Mouse (Mus musculus): ENCODE results near the gene Galr2. TPM values are rescaled to one million over a fixed set of nuclear protein-coding genes. Genes with fewer than 3 reads are reported as not detected.

Galr2 gene
- polyA plus RNA-seq, 1 experiment = not detected

DNA sequence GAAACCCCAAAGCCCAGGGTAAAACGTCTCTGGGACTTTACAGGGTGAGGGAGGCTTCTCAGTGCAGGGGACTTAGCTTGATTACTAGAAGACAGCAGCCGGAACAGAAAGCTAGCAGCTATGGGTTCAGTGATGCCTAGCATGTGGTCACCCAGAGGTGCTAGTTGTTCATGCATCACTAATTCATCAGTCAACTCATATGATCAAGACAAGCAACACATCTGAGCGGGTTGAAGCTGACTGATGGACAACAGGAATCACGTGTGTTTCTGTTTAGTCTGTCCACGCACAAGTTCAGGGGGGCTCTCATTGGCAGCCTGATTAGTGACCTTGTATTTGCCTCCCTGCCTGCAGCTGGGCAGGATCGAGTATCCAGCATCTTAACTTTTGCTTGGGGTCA, 3.2 kb downstream of the Galr2 start:
- Histone ChIP-seq H3K4me1 (ENCODE audit: control insufficient read depth, insufficient read depth, low read length) (peaks cover 9% of the 10 kb centered on the region; the same call in 1 of the 2 replicates), H3K4me3 (ENCODE audit: insufficient read depth, low read length) (no peak overlapping the region)
- TF ChIP-seq POLR2A (IDR thresholded peaks at IDR 0.05; ENCODE audit: borderline replicate concordance, low read depth, low read length) = no peak
- TF ChIP-seq CTCF (IDR thresholded peaks at IDR 0.05; ENCODE audit: low read depth, low read length) = no peak

GRCm38 (mm10) chr11:116285770-116286191, 5.0 kb downstream of the Galr2 start:
- no peak for TF ChIP-seq CTCF (IDR thresholded peaks at IDR 0.05; ENCODE audit: low read depth, low read length)
- Histone ChIP-seq H3K27ac (ENCODE audit: insufficient read depth, low read depth, low read length) (no peak overlapping the region), H3K4me3 (ENCODE audit: insufficient read depth, low read length) (no peak overlapping the region), H3K4me1 (ENCODE audit: control insufficient read depth, insufficient read depth, low read length) (peaks cover 9% of the 10 kb centered on the region; the same call in 1 of the 2 replicates)

More for the DNA sequence above, 3.2 kb downstream of the Galr2 start:
- H3K27ac ChIP-seq (ENCODE audit: insufficient read depth, low read depth, low read length) = no peak overlapping the region

GRCm38 (mm10) chr11:116287351-116287750, 6.6 kb downstream of the Galr2 start:
- TF ChIP-seq POLR2A (IDR thresholded peaks at IDR 0.05; ENCODE audit: borderline replicate concordance, low read depth, low read length) = no peak
- TF ChIP-seq CTCF (IDR thresholded peaks at IDR 0.05; ENCODE audit: low read depth, low read length) = no peak
- H3K4me1 ChIP-seq (ENCODE audit: control insufficient read depth, insufficient read depth, low read length) = no peaks in the 10 kb centered on the region

DNA sequence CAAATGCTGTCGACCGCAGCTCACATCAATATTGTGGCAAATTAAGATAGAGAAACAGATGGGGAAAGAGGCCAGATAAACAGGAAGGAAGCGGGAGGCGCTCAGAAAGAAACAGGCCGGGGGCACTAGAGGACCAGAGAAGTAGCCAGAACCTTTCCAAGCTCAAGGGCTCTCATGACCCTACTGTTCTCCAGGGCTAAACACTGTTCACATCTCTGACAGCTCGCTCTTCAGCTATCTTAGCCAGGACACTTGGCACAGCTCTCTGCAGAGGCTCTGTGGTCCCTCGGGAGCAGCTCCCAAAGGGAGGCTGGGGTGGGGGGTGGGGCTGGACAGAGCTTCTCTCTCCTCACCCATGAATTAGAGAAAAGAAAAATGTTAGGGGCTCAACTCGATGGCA, 9.8 kb downstream of the Galr2 start:
- Histone ChIP-seq H3K4me1 (ENCODE audit: control insufficient read depth, insufficient read depth, low read length) (no peaks in the 10 kb centered on the region), H3K27ac (ENCODE audit: insufficient read depth, low read depth, low read length) (no peak overlapping the region), H3K4me3 (ENCODE audit: insufficient read depth, low read length) (no peak overlapping the region)
- TF ChIP-seq POLR2A (IDR thresholded peaks at IDR 0.05; ENCODE audit: borderline replicate concordance, low read depth, low read length) (no peak), CTCF (IDR thresholded peaks at IDR 0.05; ENCODE audit: low read depth, low read length) (no peak)

More at GRCm38 (mm10) chr11:116287351-116287750, 6.6 kb downstream of the Galr2 start:
- no peak overlapping the region for H3K27ac ChIP-seq (ENCODE audit: insufficient read depth, low read depth, low read length)
- no peak overlapping the region for H3K4me3 ChIP-seq (ENCODE audit: insufficient read depth, low read length)

DNA sequence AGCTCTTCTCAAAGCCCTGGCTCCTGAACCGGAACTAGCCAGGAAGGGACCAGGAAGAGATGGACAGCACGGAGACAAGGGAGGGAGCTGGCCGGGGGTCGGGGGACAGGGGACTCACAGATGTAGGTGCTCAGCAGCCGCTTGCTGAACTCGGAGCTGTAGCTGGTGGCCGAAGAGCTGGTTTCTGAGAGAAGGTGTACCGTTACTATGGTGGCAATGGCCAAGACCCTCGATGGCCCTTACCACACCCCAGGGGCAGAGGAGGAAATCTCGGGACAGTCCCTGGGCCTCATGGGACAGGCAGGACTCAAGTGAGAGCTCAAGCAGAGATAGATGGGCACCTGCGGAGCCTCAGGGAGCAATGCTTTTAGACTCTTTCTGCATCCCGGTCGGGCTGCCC, 11.7 kb downstream of the Galr2 start:
- TF ChIP-seq POLR2A (IDR thresholded peaks at IDR 0.05; ENCODE audit: borderline replicate concordance, low read depth, low read length) (no peak), CTCF (IDR thresholded peaks at IDR 0.05; ENCODE audit: low read depth, low read length) (no peak)
- H3K4me3 ChIP-seq (ENCODE audit: insufficient read depth, low read length) = no peak overlapping the region
- H3K27ac ChIP-seq (ENCODE audit: insufficient read depth, low read depth, low read length) = no peak overlapping the region
- H3K4me1 ChIP-seq (ENCODE audit: control insufficient read depth, insufficient read depth, low read length) = no peaks in the 10 kb centered on the region

DNA sequence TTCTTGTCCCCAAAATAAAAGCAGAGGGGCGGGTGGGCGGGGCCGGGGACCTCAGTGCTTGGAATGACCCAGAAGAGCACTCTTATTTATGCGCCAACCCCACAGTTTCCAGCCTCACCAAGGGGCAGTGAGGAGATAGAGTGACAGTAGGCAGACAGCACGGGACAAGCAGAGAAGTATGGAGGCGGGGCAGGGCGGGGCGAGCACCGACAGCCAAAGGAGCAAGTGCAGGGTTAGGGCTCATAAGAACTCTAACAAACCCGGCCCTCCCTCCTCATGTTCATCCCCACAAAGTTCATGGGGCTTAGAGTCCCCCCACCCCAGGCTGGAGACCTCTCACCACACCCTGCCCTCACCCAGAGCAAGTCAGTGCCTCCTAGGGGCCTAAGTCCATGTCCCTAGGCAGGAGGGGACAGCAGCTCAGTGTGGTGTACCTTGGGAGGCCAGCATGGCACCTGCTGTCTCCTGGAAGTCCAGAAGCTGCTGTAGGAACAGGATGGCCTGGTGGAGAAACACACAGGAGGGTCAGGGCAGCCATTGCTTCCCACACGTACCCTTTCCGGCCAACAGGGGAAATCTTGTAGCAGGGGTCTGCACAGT, 12.9 kb downstream of the Galr2 start:
- TF ChIP-seq POLR2A (IDR thresholded peaks at IDR 0.05; ENCODE audit: borderline replicate concordance, low read depth, low read length) = no peak
- TF ChIP-seq CTCF (IDR thresholded peaks at IDR 0.05; ENCODE audit: low read depth, low read length) = no peak
- Histone ChIP-seq H3K27ac (ENCODE audit: insufficient read depth, low read depth, low read length) (no peak overlapping the region), H3K4me1 (ENCODE audit: control insufficient read depth, insufficient read depth, low read length) (no peaks in the 10 kb centered on the region), H3K4me3 (ENCODE audit: insufficient read depth, low read length) (no peak overlapping the region)

- Histone ChIP-seq H3K4me1 (ENCODE audit: control insufficient read depth, insufficient read depth, low read length) (no peaks in the 10 kb centered on the region), H3K27ac (ENCODE audit: insufficient read depth, low read depth, low read length) (no peak overlapping the region), H3K4me3 (ENCODE audit: insufficient read depth, low read length) (no peak overlapping the region)
- TF ChIP-seq POLR2A (IDR thresholded peaks at IDR 0.05; ENCODE audit: borderline replicate concordance, low read depth, low read length) (no peak), CTCF (IDR thresholded peaks at IDR 0.05; ENCODE audit: low read depth, low read length) (peak; percentile 67)
Measured at GRCm38 (mm10) chr11:116294319-116294718, 13.6 kb downstream of the Galr2 start.

GRCm38 (mm10) chr11:116296191-116296734, 15.5 kb downstream of the Galr2 start:
- TF ChIP-seq CTCF (IDR thresholded peaks at IDR 0.05; ENCODE audit: low read depth, low read length) (no peak), POLR2A (IDR thresholded peaks at IDR 0.05; ENCODE audit: borderline replicate concordance, low read depth, low read length) (no peak)
- Histone ChIP-seq H3K4me3 (ENCODE audit: insufficient read depth, low read length) (no peak overlapping the region), H3K27ac (ENCODE audit: insufficient read depth, low read depth, low read length) (no peak overlapping the region), H3K4me1 (ENCODE audit: control insufficient read depth, insufficient read depth, low read length) (no peaks in the 10 kb centered on the region)

GRCm38 (mm10) chr11:116297017-116297416, 16.3 kb downstream of the Galr2 start:
- no peak overlapping the region for H3K27ac ChIP-seq (ENCODE audit: insufficient read depth, low read depth, low read length)
- TF ChIP-seq POLR2A (IDR thresholded peaks at IDR 0.05; ENCODE audit: borderline replicate concordance, low read depth, low read length) (no peak), CTCF (IDR thresholded peaks at IDR 0.05; ENCODE audit: low read depth, low read length) (no peak)
- no peak overlapping the region for H3K4me3 ChIP-seq (ENCODE audit: insufficient read depth, low read length)
- H3K4me1 ChIP-seq (ENCODE audit: control insufficient read depth, insufficient read depth, low read length) = no peaks in the 10 kb centered on the region

DNA sequence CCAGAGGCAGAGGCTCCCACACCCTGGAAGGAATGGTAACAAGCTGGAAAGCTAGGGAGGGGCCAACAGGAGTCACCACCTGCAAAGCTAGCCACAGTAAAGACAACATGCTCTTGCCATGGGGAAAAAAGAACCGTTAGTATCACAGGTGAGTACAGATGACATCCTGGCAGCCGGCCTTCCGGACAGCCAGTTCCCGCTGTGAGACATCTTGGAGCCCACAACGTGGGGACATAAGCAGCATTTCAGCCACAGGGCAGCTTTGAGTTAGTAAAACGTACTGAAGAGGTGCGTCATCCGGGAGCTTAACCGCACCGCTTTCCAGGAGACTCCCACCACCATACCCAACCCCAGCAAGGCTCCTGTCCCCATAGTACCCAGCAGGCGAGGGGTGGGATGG, 17.5 kb downstream of the Galr2 start:
- no peaks in the 10 kb centered on the region for H3K4me1 ChIP-seq (ENCODE audit: control insufficient read depth, insufficient read depth, low read length)
- H3K27ac ChIP-seq (ENCODE audit: insufficient read depth, low read depth, low read length) = no peak overlapping the region
- H3K4me3 ChIP-seq (ENCODE audit: insufficient read depth, low read length) = no peak overlapping the region
- TF ChIP-seq POLR2A (IDR thresholded peaks at IDR 0.05; ENCODE audit: borderline replicate concordance, low read depth, low read length) (no peak), CTCF (IDR thresholded peaks at IDR 0.05; ENCODE audit: low read depth, low read length) (no peak)

Data from bone marrow macrophage, adult 2 months (primary cell).